ENCODE assay signal across 21 mouse cellular contexts in the genomic region with DNA sequence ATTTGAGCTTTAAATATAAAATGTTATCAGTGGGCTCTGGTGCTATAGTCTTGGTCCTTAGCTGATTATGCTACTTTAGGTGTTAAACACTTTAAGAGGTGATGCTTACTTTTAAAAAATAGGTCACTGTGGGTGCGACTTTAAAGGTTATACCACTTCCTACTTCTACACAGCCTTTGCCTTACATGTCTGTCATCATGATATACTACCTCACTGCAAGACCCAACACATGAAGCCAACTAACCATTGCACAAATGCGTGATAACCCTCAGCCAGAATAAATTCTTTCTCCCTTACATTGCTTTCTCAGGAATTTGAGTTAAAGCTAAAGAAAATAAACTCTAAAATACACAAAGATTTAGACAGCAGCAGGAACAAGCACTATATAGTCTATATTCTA.
DNase-seq lines count a peak whose midpoint lies in the region; ATAC-seq lines count a peak whose summit lies in the region.
"Had no signal": no experiment of that assay in that cellular context is flagged by ENCODE, and none has a peak within 500 bp of the region (broad histone marks: within the 10 kb centered on the region; RNA-seq: fewer than 3 reads in every experiment).

No protein-coding gene starts in this region.

- no peak overlapping the region for H3K27ac ChIP-seq in embryonic facial prominence, embryonic 10.5 days (replicated peaks)
- H3K27ac ChIP-seq: embryonic facial prominence, embryonic 15.5 days; forebrain, embryonic 10.5 days; hindbrain, embryonic 15.5 days had no signal

- ATAC-seq in activated CD4-positive, CD25-positive, alpha-beta regulatory T cell, adult 4 months, result peak; percentile 71
- ATAC-seq in megakaryocyte, adult 5-6 weeks (ENCODE audit: poor library complexity, severe bottlenecking), result peak; percentile 72
- ATAC-seq: forebrain, embryonic 14.5 days had no signal

- 85% methylated on average over 2 of the region's 2 CpGs for whole genome bisulfite sequencing in embryonic facial prominence, embryonic 10.5 days

- peaks cover 13% of the 10 kb centered on the region for H3K4me1 ChIP-seq in embryonic facial prominence, embryonic 10.5 days
- H3K4me1 ChIP-seq: hindbrain, embryonic 15.5 days had no signal

- H3K9me3 ChIP-seq in embryonic facial prominence, embryonic 10.5 days, result no peaks in the 10 kb centered on the region
- H3K9me3 ChIP-seq: embryonic facial prominence, embryonic 15.5 days; forebrain, embryonic 10.5 days; G1E; heart, embryonic 12.5 days; hindbrain, embryonic 15.5 days had no signal

- no peak overlapping the region for H3K4me3 ChIP-seq in embryonic facial prominence, embryonic 10.5 days
- H3K4me3 ChIP-seq: embryonic facial prominence, embryonic 15.5 days; erythroblast, embryonic 14.5 days; forebrain, embryonic 10.5 days; heart, embryonic 12.5 days; hindbrain, embryonic 15.5 days had no signal

- DNase-seq in thymus, postnatal 0 days (ENCODE audit: low spot score), result peak; percentile 26
- no peak for DNase-seq in thymus, adult 18-20 months
- DNase-seq in spleen, postnatal 4 days (ENCODE audit: low spot score in 2 of 2), result no peak
- no peak for DNase-seq in embryonic facial prominence, embryonic 10.5 days (ENCODE audit: low spot score)
- DNase-seq in liver, result no peak
- DNase-seq: adrenal gland, adult 2 months; adrenal gland, postnatal 25 days; B cell, adult 2 months; cerebellum, adult 18-20 months; cerebellum, adult 9-11 months; cerebellum, postnatal 36 days; gastrocnemius, postnatal 14 days had no signal

- H3K36me3 ChIP-seq in embryonic facial prominence, embryonic 10.5 days (replicated peaks), result no peaks in the 10 kb centered on the region
- H3K36me3 ChIP-seq: embryonic facial prominence, embryonic 15.5 days; forebrain, embryonic 10.5 days; heart, embryonic 12.5 days; hindbrain, embryonic 15.5 days had no signal

- H3K27me3 ChIP-seq in embryonic facial prominence, embryonic 10.5 days (replicated peaks; ENCODE audit: low read depth, poor library complexity, severe bottlenecking), result no peaks in the 10 kb centered on the region
- H3K27me3 ChIP-seq: embryonic facial prominence, embryonic 15.5 days; heart, embryonic 12.5 days; hindbrain, embryonic 15.5 days had no signal
